Mouse (Mus musculus) embryonic fibroblast, embryonic 13.5 days (primary cell): ENCODE results near the gene Fam107b.

Experiments used
- CTCF ChIP-seq: IDR thresholded peaks from 2 replicates; pipeline ENCODE4 v1.5.1; 2011; ENCODE audit warnings: mild to moderate bottlenecking, control low read depth, low read length, moderate library complexity, borderline replicate concordance; ENCODE audit not compliant: insufficient read depth
- POLR2A ChIP-seq: IDR thresholded peaks from 2 replicates; pipeline ENCODE4 v1.6.1; 2011; ENCODE audit warnings: low read depth, mild to moderate bottlenecking, control low read depth, low read length, moderate library complexity

DNA sequence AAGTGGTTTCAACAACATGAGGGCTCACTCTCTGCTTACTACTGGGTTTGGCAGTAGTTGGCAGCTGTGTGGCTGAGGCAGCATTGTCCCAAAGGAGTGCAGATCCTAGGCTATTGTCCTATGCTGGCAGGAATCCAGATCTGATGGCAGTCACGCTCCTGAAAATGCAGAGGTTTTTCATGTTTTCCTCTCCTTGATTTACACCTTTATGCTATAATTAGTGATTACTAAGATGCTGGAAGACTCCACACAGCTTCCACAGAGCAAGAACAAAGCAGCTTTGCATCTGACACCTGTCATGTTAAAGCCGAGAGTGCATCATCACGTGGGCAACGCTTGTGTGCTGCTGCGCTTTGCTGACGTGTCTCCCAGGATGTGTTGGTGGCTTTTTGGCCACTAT is 172.2 kb downstream of the Fam107b start:
- no peak for TF ChIP-seq CTCF
- TF ChIP-seq POLR2A, result no peak
